Mouse (Mus musculus): ENCODE measurements around the gene Gja3.

DNA sequence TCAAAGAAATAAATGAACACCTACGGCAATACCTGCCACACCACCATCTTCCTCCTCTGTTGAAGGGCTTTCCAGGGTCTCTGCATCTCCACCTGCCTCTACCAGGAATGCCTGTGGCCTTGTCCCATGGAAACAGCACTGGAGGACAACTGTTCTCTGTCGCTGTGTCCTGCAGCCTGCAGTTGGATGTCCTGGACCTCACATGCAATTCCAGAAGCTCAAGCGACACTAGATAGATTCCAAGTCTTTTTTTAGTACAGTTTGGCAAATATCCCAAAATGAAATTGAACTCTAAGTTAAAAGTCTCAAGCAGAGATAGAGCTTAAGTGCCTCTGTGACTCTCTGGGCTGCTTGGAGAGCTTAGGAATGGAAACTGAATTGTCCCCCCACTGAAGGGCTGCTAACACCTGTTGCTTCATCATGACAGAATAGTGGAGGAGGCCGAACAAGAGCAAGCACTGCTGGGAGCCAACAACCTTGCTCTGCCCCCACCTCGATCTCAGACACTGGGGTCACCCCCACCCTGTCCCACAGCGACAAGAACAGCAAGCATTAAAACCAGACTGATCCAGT is 22.9 kb downstream of the Gja3 start:
- no peak for TF ChIP-seq CTCF (IDR thresholded peaks at IDR 0.05; ENCODE audit: low read depth, low read length)
- TF ChIP-seq POLR2A (IDR thresholded peaks at IDR 0.05; ENCODE audit: borderline replicate concordance, low read depth, low read length), result no peak
